Mouse (Mus musculus): ENCODE measurements around the gene Epb41l5. TPM values are rescaled to one million over a fixed set of nuclear protein-coding genes. Genes with fewer than 3 reads are reported as not detected.

Gene Epb41l5
- polyA plus RNA-seq, 1 experiment from 2014 or later, result 27.9 TPM

DNA sequence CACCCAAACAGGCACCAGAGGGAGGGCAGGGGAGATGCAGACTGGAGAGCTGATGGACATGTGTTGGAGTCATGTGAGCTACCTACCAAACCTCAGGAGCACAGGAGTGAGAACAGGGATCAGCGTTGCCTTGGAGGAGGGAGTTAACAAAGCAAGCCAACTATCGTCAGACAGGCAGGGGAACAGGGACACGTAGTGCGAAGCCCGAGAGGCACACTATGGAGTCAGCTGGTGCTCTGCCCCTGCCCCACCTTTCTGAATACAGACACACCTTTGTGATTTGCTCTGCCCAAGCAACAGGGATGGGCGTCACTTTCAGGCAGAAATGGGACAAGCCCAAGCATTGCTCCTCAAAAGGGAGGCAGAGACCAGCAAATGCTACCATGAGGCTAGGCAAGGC, 111.1 kb downstream of the Epb41l5 start:
- in situ Hi-C loops (cut with MboI; ENCODE audit: low pct_unique_long_range_greater_than_20kb), result no loop called here
- TF ChIP-seq CTCF (IDR thresholded peaks at IDR 0.05), result no peak
- DNase-seq (ENCODE audit: low read depth, low spot score) (no peak), ATAC-seq (no peak)
- CTCF ChIA-PET, result no interaction called here
- POLR2A ChIA-PET, result no interaction called here
- H3K27me3 ChIP-seq, result no peaks in the 10 kb centered on the region

- in situ Hi-C loops (cut with MboI; ENCODE audit: low pct_unique_long_range_greater_than_20kb), result no loop called here
- TF ChIP-seq CTCF (IDR thresholded peaks at IDR 0.05), result no peak
- ChIA-PET CTCF (no interaction called here), POLR2A (interaction anchor here (0.9 kb wide), 2 partner anchors 10 to 12 kb away, joined by 3 to 4 read pairs; partner anchors contain the start of gene Tmem185b)
- no peaks in the 10 kb centered on the region for H3K27me3 ChIP-seq
- peak; percentile 31 for ATAC-seq
- no peak for DNase-seq (ENCODE audit: low read depth, low spot score)
These were observed 112.7 kb downstream of the Epb41l5 start for GRCm38 (mm10) chr1:119536122-119536521.

DNA sequence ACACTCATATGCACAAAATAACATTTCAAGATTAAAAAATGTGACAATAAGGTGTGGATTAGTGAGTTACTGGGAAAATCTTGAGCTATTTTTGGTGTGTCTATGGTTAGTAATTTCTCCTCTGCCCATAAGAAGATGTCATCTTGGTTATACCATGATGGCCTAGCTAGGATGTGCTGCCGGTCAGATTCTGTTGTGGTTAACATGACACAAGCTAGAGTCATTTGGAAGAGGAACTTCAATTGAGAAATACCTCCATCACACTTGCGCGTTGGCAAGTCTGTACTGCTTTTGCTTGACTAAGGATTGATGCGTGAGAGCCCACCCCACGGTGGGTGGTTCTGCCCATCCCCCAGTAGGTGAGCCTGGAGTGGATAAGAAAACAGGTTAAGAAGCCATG, 114.5 kb downstream of the Epb41l5 start:
- H3K27me3 ChIP-seq, result no peaks in the 10 kb centered on the region
- ChIA-PET POLR2A (no interaction called here), CTCF (interaction anchor here (0.9 kb wide), 1 partner anchor 14 kb away, joined by 3 read pairs; no protein-coding TSS in a partner anchor)
- TF ChIP-seq CTCF (IDR thresholded peaks at IDR 0.05), result no peak
- no peak for DNase-seq (ENCODE audit: low read depth, low spot score)
- ATAC-seq, result no peak
- in situ Hi-C loops (cut with MboI; ENCODE audit: low pct_unique_long_range_greater_than_20kb), result no loop called here

- ATAC-seq, result no peak
- POLR2A ChIA-PET, result no interaction called here
- CTCF ChIA-PET, result interaction anchor here (0.9 kb wide), 1 partner anchor 15 kb away, joined by 3 read pairs; no protein-coding TSS in a partner anchor
- no peak for DNase-seq (ENCODE audit: low read depth, low spot score)
- no peaks in the 10 kb centered on the region for H3K27me3 ChIP-seq
- TF ChIP-seq CTCF (IDR thresholded peaks at IDR 0.05), result no peak
- in situ Hi-C loops (cut with MboI; ENCODE audit: low pct_unique_long_range_greater_than_20kb), result no loop called here
These were observed 115.6 kb downstream of the Epb41l5 start for GRCm38 (mm10) chr1:119533093-119533805.

DNA sequence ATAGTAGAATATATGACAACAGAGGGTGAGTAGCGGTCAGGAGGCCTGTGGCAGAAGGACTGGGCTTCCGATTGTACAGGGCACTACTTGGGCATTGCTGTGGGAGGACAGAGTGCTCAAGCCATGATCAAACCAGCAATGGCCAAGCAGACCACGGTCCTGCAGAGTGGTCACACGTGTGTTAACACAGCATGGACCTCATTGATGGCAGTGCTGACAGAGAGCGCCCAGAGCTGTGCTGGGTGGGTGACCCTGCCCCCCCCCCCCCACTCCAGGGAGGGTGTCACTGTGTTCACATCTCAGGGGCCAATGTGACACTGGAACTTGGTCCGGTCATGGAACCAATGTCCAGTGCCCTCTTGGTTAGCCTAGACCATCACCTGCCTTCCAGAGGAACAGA, 116.6 kb downstream of the Epb41l5 start:
- ChIA-PET CTCF (no interaction called here), POLR2A (no interaction called here)
- in situ Hi-C loops (cut with MboI; ENCODE audit: low pct_unique_long_range_greater_than_20kb), result no loop called here
- DNase-seq (ENCODE audit: low read depth, low spot score), result no peak
- H3K27me3 ChIP-seq, result no peaks in the 10 kb centered on the region
- ATAC-seq, result no peak
- TF ChIP-seq CTCF (IDR thresholded peaks at IDR 0.05), result no peak

GRCm38 (mm10) chr1:119530941-119531340, 117.9 kb downstream of the Epb41l5 start:
- ChIA-PET CTCF (interaction anchor here (1.0 to 1.2 kb wide), 2 partner anchors 17 to 34 kb away, joined by 3 to 4 read pairs; no protein-coding TSS in a partner anchor), POLR2A (no interaction called here)
- in situ Hi-C loops (cut with MboI; ENCODE audit: low pct_unique_long_range_greater_than_20kb), result no loop called here
- TF ChIP-seq CTCF (IDR thresholded peaks at IDR 0.05), result no peak
- H3K27me3 ChIP-seq, result no peaks in the 10 kb centered on the region
- DNase-seq (ENCODE audit: low read depth, low spot score) (no peak), ATAC-seq (no peak)

- CTCF ChIA-PET, result interaction anchor here (1.4 kb wide), 1 partner anchor 45 kb away, joined by 3 read pairs; no protein-coding TSS in a partner anchor
- no peak for TF ChIP-seq CTCF (IDR thresholded peaks at IDR 0.05)
- ATAC-seq (peak; percentile 87), DNase-seq (ENCODE audit: low read depth, low spot score) (no peak)
- no peaks in the 10 kb centered on the region for H3K27me3 ChIP-seq
- POLR2A ChIA-PET, result interaction anchor here (0.6 to 1.3 kb wide), 6 partner anchors 10 to 43 kb away, joined by 3 to 4 read pairs (median 3); no protein-coding TSS in a partner anchor
- in situ Hi-C loops (cut with MboI; ENCODE audit: low pct_unique_long_range_greater_than_20kb), result no loop called here
These were observed 122.9 kb downstream of the Epb41l5 start, which contains the start of gene Tmem185b for GRCm38 (mm10) chr1:119525689-119526591. TSS of gene Tmem185b (plus strand) at chr1:119526160.

DNA sequence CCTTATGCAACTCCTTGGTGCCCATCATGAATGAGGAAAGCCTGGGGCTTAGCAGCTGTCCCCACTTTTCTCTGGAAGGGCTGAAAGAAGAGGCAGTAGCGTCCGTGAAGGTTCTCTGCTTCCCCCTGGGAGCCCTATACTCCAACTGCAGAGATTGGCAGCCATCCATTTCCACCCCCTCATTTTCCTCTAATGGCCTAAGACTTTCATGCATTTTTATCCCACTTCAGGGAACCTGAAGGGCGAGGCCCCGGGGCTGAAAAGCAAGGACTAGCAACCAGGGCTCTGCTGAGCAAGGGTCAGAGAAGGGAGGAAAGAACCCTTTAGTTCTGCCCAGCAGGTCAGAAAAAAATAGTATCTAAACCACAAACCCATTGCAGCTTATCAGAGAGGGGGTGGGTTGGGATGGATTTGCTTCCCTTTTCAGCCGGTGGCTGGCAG, 123.8 kb downstream of the Epb41l5 start:
- no peak for DNase-seq (ENCODE audit: low read depth, low spot score)
- in situ Hi-C loops (cut with MboI; ENCODE audit: low pct_unique_long_range_greater_than_20kb), result no loop called here
- TF ChIP-seq CTCF (IDR thresholded peaks at IDR 0.05), result no peak
- no peak for ATAC-seq
- ChIA-PET CTCF (interaction anchor here (1.4 kb wide), 1 partner anchor 44 kb away, joined by 3 read pairs; no protein-coding TSS in a partner anchor), POLR2A (interaction anchor here (0.6 kb wide), 1 partner anchor 33 kb away, joined by 4 read pairs; no protein-coding TSS in a partner anchor)
- no peaks in the 10 kb centered on the region for H3K27me3 ChIP-seq

GRCm38 (mm10) chr1:119523826-119524225, 125.0 kb downstream of the Epb41l5 start:
- no peaks in the 10 kb centered on the region for H3K27me3 ChIP-seq
- DNase-seq (ENCODE audit: low read depth, low spot score), result no peak
- ChIA-PET POLR2A (no interaction called here), CTCF (interaction anchor here (1.2 to 1.4 kb wide), 2 partner anchors 25 to 26 kb away, joined by 3 to 4 read pairs; no protein-coding TSS in a partner anchor)
- in situ Hi-C loops (cut with MboI; ENCODE audit: low pct_unique_long_range_greater_than_20kb), result no loop called here
- TF ChIP-seq CTCF (IDR thresholded peaks at IDR 0.05), result no peak
- no peak for ATAC-seq

DNA sequence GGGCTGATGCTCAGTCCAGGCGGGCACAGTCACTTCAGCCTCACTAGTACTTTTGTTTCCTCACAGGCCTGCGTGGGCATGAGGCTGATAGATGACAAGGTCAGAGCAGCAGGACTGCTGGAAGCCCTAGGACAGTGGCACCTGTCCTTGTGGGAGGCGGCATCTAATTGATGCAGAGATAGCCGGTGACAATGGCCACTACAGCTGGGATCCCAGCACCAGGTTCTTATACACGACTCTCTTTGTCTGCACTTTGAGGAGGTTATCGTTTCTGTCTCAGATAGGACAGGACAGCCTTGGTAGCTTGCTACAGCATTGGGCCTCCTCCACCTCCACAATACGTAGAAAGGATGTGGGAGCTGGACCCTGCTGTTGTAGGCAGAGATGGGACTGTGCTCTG, 125.4 kb downstream of the Epb41l5 start:
- no peak for TF ChIP-seq CTCF (IDR thresholded peaks at IDR 0.05)

More for the DNA sequence above, 125.4 kb downstream of the Epb41l5 start:
- POLR2A ChIA-PET, result no interaction called here
- ATAC-seq (no peak), DNase-seq (ENCODE audit: low read depth, low spot score) (no peak)
- in situ Hi-C loops (cut with MboI; ENCODE audit: low pct_unique_long_range_greater_than_20kb), result no loop called here
- no peaks in the 10 kb centered on the region for H3K27me3 ChIP-seq
- CTCF ChIA-PET, result interaction anchor here (1.2 to 1.4 kb wide), 3 partner anchors 25 to 29 kb away, joined by 3 to 4 read pairs (median 3); no protein-coding TSS in a partner anchor

All from Patski (cell line).